Mouse (Mus musculus): ENCODE results near the gene Rgs19. TPM values are rescaled to one million over a fixed set of nuclear protein-coding genes. Genes with fewer than 3 reads are reported as not detected.

Gene Rgs19
- polyA plus RNA-seq, 1 experiment from 2014 or later: 57.0 TPM

GRCm38 (mm10) chr2:181691083-181691482 lies 2.7 kb downstream of the Rgs19 start:
- no peaks in the 10 kb centered on the region for H3K27me3 ChIP-seq (ENCODE audit: control insufficient read depth, insufficient read depth, low read length)
- DNase-seq: no peak
- WGBS: 90% methylated on average over 6 of the region's 6 CpGs
- H3K4me3 ChIP-seq (replicated peaks; ENCODE audit: low read depth, low read length): no peak overlapping the region
- H3K27ac ChIP-seq (replicated peaks; ENCODE audit: low read depth, low read length): no peak overlapping the region
- H3K4me2 ChIP-seq (ENCODE audit: low read length): no peak overlapping the region
- peaks cover 12% of the 10 kb centered on the region for H3K4me1 ChIP-seq (ENCODE audit: control insufficient read depth, insufficient read depth, low read length)
- no peak for ATAC-seq (ENCODE audit: low FRiP score, low TSS enrichment)
- H3K9ac ChIP-seq (replicated peaks; ENCODE audit: low read length): no peak overlapping the region
- H3K9me3 ChIP-seq (ENCODE audit: control insufficient read depth, low read length): no peaks in the 10 kb centered on the region
- peaks cover 37% of the 10 kb centered on the region for H3K36me3 ChIP-seq (ENCODE audit: control insufficient read depth, insufficient read depth, low read length)

GRCm38 (mm10) chr2:181689466-181690160 lies 4.2 kb downstream of the Rgs19 start:
- no peak overlapping the region for H3K4me2 ChIP-seq (ENCODE audit: low read length)
- WGBS: 97% methylated on average over 10 of the region's 10 CpGs
- peaks cover 12% of the 10 kb centered on the region for H3K4me1 ChIP-seq (ENCODE audit: control insufficient read depth, insufficient read depth, low read length)
- no peak overlapping the region for H3K4me3 ChIP-seq (replicated peaks; ENCODE audit: low read depth, low read length)
- no peak overlapping the region for H3K27ac ChIP-seq (replicated peaks; ENCODE audit: low read depth, low read length)
- no peak for ATAC-seq (ENCODE audit: low FRiP score, low TSS enrichment)
- peaks cover 42% of the 10 kb centered on the region for H3K36me3 ChIP-seq (ENCODE audit: control insufficient read depth, insufficient read depth, low read length)
- H3K27me3 ChIP-seq (ENCODE audit: control insufficient read depth, insufficient read depth, low read length): no peaks in the 10 kb centered on the region
- H3K9ac ChIP-seq (replicated peaks; ENCODE audit: low read length): no peak overlapping the region
- no peaks in the 10 kb centered on the region for H3K9me3 ChIP-seq (ENCODE audit: control insufficient read depth, low read length)
- DNase-seq: no peak

- ATAC-seq (ENCODE audit: low FRiP score, low TSS enrichment) (no peak), DNase-seq (no peak)
- Histone ChIP-seq H3K9ac (replicated peaks; ENCODE audit: low read length) (no peak overlapping the region), H3K27ac (replicated peaks; ENCODE audit: low read depth, low read length) (no peak overlapping the region), H3K4me3 (replicated peaks; ENCODE audit: low read depth, low read length) (no peak overlapping the region), H3K27me3 (ENCODE audit: control insufficient read depth, insufficient read depth, low read length) (no peaks in the 10 kb centered on the region), H3K4me2 (ENCODE audit: low read length) (no peak overlapping the region), H3K36me3 (ENCODE audit: control insufficient read depth, insufficient read depth, low read length) (peaks cover 42% of the 10 kb centered on the region), H3K4me1 (ENCODE audit: control insufficient read depth, insufficient read depth, low read length) (peaks cover 1% of the 10 kb centered on the region), H3K9me3 (ENCODE audit: control insufficient read depth, low read length) (no peaks in the 10 kb centered on the region)
- 92% methylated on average over 8 of the region's 8 CpGs for WGBS
These were observed 6.2 kb downstream of the Rgs19 start for GRCm38 (mm10) chr2:181687586-181687985.

- no peak overlapping the region for H3K9ac ChIP-seq (replicated peaks; ENCODE audit: low read length)
- no peak for DNase-seq
- no peaks in the 10 kb centered on the region for H3K27me3 ChIP-seq (ENCODE audit: control insufficient read depth, insufficient read depth, low read length)
- peaks cover 42% of the 10 kb centered on the region for H3K36me3 ChIP-seq (ENCODE audit: control insufficient read depth, insufficient read depth, low read length)
- H3K4me1 ChIP-seq (ENCODE audit: control insufficient read depth, insufficient read depth, low read length): peaks cover 3% of the 10 kb centered on the region
- no peak overlapping the region for H3K4me2 ChIP-seq (ENCODE audit: low read length)
- H3K4me3 ChIP-seq (replicated peaks; ENCODE audit: low read depth, low read length): no peak overlapping the region
- WGBS: 94% methylated on average over 4 of the region's 4 CpGs
- no peaks in the 10 kb centered on the region for H3K9me3 ChIP-seq (ENCODE audit: control insufficient read depth, low read length)
- no peak overlapping the region for H3K27ac ChIP-seq (replicated peaks; ENCODE audit: low read depth, low read length)
- ATAC-seq (ENCODE audit: low FRiP score, low TSS enrichment): no peak
These were observed 8.1 kb downstream of the Rgs19 start for GRCm38 (mm10) chr2:181685686-181686085.

- ATAC-seq (ENCODE audit: low FRiP score, low TSS enrichment): no peak
- 90% methylated on average over 1 of the region's 1 CpGs for WGBS
- DNase-seq: no peak
- Histone ChIP-seq H3K27ac (replicated peaks; ENCODE audit: low read depth, low read length) (no peak overlapping the region), H3K4me1 (ENCODE audit: control insufficient read depth, insufficient read depth, low read length) (peaks cover 5% of the 10 kb centered on the region), H3K4me3 (replicated peaks; ENCODE audit: low read depth, low read length) (no peak overlapping the region), H3K9ac (replicated peaks; ENCODE audit: low read length) (no peak overlapping the region), H3K36me3 (ENCODE audit: control insufficient read depth, insufficient read depth, low read length) (peaks cover 40% of the 10 kb centered on the region), H3K4me2 (ENCODE audit: low read length) (no peak overlapping the region), H3K9me3 (ENCODE audit: control insufficient read depth, low read length) (no peaks in the 10 kb centered on the region), H3K27me3 (ENCODE audit: control insufficient read depth, insufficient read depth, low read length) (no peaks in the 10 kb centered on the region)
These were observed 9.1 kb downstream of the Rgs19 start for GRCm38 (mm10) chr2:181684713-181685112.

GRCm38 (mm10) chr2:181683381-181683780 lies 10.4 kb downstream of the Rgs19 start:
- peaks cover 5% of the 10 kb centered on the region for H3K4me1 ChIP-seq (ENCODE audit: control insufficient read depth, insufficient read depth, low read length)
- no peak for DNase-seq
- no peaks in the 10 kb centered on the region for H3K27me3 ChIP-seq (ENCODE audit: control insufficient read depth, insufficient read depth, low read length)
- no peak overlapping the region for H3K4me2 ChIP-seq (ENCODE audit: low read length)
- H3K9me3 ChIP-seq (ENCODE audit: control insufficient read depth, low read length): no peaks in the 10 kb centered on the region
- no peak for ATAC-seq (ENCODE audit: low FRiP score, low TSS enrichment)
- H3K9ac ChIP-seq (replicated peaks; ENCODE audit: low read length): no peak overlapping the region
- H3K27ac ChIP-seq (replicated peaks; ENCODE audit: low read depth, low read length): no peak overlapping the region
- 68% methylated on average over 4 of the region's 4 CpGs for WGBS
- no peak overlapping the region for H3K4me3 ChIP-seq (replicated peaks; ENCODE audit: low read depth, low read length)
- peaks cover 27% of the 10 kb centered on the region for H3K36me3 ChIP-seq (ENCODE audit: control insufficient read depth, insufficient read depth, low read length)

- ATAC-seq (ENCODE audit: low FRiP score, low TSS enrichment): no peak
- DNase-seq: no peak
- WGBS: 92% methylated on average over 1 of the region's 1 CpGs
These were observed 11.8 kb downstream of the Rgs19 start for GRCm38 (mm10) chr2:181681978-181682377.

GRCm38 (mm10) chr2:181680716-181681117 lies 13.1 kb downstream of the Rgs19 start:
- Histone ChIP-seq H3K4me3 (replicated peaks; ENCODE audit: low read depth, low read length) (peak overlapping the region; percentile 63), H3K36me3 (ENCODE audit: control insufficient read depth, insufficient read depth, low read length) (peaks cover under 1% of the 10 kb centered on the region), H3K4me2 (ENCODE audit: low read length) (peak overlapping the region; percentile 93), H3K9me3 (ENCODE audit: control insufficient read depth, low read length) (no peaks in the 10 kb centered on the region), H3K27ac (replicated peaks; ENCODE audit: low read depth, low read length) (peak overlapping the region; percentile 64; the same call in 1 of the 2 replicates), H3K9ac (replicated peaks; ENCODE audit: low read length) (peak overlapping the region; percentile 89), H3K4me1 (ENCODE audit: control insufficient read depth, insufficient read depth, low read length) (peaks cover 6% of the 10 kb centered on the region), H3K27me3 (ENCODE audit: control insufficient read depth, insufficient read depth, low read length) (no peaks in the 10 kb centered on the region)
- DNase-seq (no peak), ATAC-seq (ENCODE audit: low FRiP score, low TSS enrichment) (peak; percentile 21; the same call in 1 of the 2 replicates)
- WGBS: 19% methylated on average over 7 of the region's 7 CpGs

More at GRCm38 (mm10) chr2:181681978-181682377, 11.8 kb downstream of the Rgs19 start:
- no peaks in the 10 kb centered on the region for H3K9me3 ChIP-seq (ENCODE audit: control insufficient read depth, low read length)
- no peaks in the 10 kb centered on the region for H3K27me3 ChIP-seq (ENCODE audit: control insufficient read depth, insufficient read depth, low read length)
- H3K9ac ChIP-seq (replicated peaks; ENCODE audit: low read length): no peak overlapping the region; the same call in 1 of the 2 replicates
- peaks cover 13% of the 10 kb centered on the region for H3K36me3 ChIP-seq (ENCODE audit: control insufficient read depth, insufficient read depth, low read length)
- H3K4me2 ChIP-seq (ENCODE audit: low read length): no peak overlapping the region
- H3K4me3 ChIP-seq (replicated peaks; ENCODE audit: low read depth, low read length): no peak overlapping the region
- peaks cover 5% of the 10 kb centered on the region for H3K4me1 ChIP-seq (ENCODE audit: control insufficient read depth, insufficient read depth, low read length)
- H3K27ac ChIP-seq (replicated peaks; ENCODE audit: low read depth, low read length): no peak overlapping the region
